Mouse (Mus musculus) kidney, adult 11 months (tissue): ENCODE results near the gene Adam19.

ENCODE experiments used
- DNase-seq: peaks from one replicate; pipeline ENCODE4 v3.0.0; 2022

The Adam19 gene

GRCm38 (mm10) chr11:46073850-46074688, 18.3 kb downstream of the Adam19 start:
- no peak for DNase-seq

GRCm38 (mm10) chr11:46075507-46075906, 19.7 kb downstream of the Adam19 start:
- DNase-seq, result no peak

DNA sequence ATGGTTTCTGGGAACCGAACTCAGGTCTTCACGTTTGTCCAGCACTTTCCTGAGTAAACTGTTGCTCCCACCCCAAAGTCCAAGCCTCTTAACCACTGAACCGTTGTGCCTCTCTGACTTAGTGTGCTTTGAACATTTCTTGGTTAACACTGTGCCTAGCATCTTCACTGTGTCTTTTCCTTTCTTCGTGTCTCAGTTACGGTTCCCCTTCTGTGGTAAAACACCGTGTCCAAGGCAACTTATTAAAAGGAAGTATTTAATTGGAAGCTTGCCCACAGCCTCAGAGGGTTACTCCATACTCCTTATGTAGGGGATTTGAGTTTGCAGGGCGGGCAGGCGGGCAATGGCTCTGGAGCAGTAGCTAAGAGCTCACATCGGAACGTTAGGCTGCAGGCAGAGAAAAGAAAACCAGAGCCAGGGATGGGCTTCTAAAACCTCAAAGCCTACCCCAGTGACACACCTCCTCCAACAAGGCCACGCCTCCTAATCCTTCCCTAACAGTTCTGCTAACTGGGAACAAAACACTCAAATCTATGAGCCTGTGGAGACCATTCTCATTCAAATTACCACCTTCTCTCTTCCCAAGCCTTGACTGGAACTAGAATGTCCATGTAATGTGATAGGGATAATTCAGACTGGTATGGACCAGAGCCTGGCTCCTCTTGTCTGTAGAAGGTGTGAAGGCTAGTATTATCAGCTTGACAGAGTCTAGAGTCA, 20.8 kb downstream of the Adam19 start:
- no peak for DNase-seq

GRCm38 (mm10) chr11:46077304-46077703, 21.5 kb downstream of the Adam19 start:
- DNase-seq, result no peak

- peak; percentile 34 for DNase-seq
These were observed 22.1 kb downstream of the Adam19 start for GRCm38 (mm10) chr11:46077732-46078375.

GRCm38 (mm10) chr11:46081075-46081474, 25.3 kb downstream of the Adam19 start:
- no peak for DNase-seq

DNA sequence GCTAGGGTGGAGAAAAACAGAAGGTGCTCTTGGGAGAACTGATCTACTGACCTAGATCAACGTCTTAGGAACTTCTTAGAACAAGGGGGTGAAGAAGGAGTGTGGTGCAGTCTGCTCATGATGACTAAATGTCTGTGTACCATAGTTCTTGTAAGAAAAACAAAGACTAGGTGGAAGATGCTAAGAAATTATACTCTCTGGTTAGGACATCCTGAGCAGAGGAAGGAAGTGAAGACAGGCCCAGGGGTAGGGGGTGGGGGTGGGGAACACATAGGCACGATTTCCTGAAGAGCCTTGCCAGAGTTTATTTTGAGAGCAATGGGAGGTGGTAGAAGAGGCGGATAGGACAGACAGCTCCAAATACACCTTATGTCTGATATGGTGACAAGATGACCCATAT, 27.6 kb downstream of the Adam19 start:
- DNase-seq, result no peak

- DNase-seq, result no peak
These were observed 28.1 kb downstream of the Adam19 start for GRCm38 (mm10) chr11:46083835-46084444.

- no peak for DNase-seq
These were observed 28.8 kb downstream of the Adam19 start for GRCm38 (mm10) chr11:46084568-46084967.

DNA sequence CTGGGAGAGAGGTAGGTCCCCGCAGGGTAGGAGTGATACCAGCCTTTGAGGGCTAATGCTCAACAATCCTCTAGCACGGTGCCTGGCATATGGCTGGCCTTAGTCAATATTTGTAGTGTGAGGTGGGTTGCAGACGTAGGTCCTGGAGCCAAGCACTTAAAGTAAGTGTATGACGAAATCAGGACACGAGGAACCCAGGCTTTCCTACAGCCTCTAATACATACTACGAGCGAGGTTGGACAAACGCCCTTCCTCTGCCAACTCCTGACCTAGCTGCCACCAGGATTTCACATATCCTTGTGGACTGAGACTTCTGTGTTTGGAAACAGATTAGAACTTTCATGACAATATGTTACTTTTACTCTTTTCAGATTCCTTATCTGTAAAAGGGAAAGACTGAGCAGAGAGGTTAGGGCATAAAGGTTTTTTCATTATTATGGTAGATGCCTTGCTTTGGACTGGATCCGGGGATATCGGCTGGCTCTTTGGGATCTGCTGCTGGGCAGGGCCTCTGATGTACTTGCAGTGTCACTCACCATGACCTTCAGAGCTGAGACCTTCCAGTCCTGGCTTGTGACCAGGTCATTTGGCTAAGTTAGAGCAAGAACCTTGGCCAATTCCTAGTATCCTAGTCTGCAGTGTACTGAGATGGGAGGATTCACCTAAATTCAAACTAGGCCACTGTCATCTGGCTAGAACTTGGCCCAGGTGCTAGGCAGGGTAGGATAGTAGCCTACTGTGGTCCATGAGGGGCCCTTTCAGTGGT, 29.8 kb downstream of the Adam19 start:
- no peak for DNase-seq

DNA sequence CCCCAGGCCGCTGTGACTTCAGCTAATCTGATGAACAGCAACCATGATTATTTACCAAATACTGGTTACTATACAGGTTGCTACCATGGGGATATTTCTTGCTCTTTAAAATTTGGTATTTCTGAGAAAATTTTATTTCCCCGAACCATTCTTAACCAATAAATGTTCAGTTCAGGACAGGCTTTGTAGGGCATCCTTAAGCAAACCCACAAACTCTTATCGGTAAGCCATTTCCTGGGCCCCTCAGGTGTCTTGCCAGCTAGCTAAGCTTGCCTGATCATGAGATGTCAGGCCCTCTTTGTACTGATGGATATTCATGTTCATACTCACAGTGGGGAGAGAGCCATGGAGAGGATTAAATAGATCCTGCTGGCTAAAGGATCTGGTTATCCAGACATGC, 30.7 kb downstream of the Adam19 start:
- DNase-seq, result no peak

GRCm38 (mm10) chr11:46089081-46089713, 33.4 kb downstream of the Adam19 start:
- no peak for DNase-seq

DNA sequence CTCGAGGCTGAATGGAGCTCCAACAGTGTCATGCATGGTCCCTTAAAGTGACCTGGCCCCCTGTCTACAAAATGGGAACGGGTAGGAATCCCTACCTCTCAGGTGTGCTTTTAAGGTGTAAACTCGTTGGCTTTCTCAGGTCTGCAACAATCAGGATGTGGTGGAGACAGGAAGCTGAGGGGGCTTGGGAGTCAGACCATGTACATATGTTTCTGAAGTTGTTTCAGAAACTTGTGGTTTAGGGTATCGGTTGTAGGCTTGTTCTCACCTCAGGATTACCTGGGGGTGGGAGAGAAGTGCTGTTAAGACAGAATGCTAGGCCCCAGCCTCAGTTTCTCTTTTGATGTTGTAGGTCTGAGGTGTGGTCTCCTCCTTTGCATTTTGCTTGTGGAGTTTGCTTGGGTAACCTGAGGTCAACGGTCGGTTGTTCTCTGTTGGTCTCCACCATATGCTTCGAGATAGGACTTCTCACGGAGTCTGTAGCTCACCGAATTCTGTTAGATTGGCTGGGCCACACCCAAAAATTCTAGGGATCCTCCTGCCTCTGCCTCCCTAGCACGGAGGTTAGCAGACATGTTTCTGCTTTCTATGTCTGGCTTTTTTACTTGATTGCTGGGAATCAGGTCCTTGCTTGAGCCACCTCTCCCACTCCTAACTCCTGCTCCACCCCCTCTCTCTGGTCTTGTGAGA, 34.4 kb downstream of the Adam19 start:
- no peak for DNase-seq

- DNase-seq, result no peak
These were observed 35.3 kb downstream of the Adam19 start for GRCm38 (mm10) chr11:46090951-46091667.

DNA sequence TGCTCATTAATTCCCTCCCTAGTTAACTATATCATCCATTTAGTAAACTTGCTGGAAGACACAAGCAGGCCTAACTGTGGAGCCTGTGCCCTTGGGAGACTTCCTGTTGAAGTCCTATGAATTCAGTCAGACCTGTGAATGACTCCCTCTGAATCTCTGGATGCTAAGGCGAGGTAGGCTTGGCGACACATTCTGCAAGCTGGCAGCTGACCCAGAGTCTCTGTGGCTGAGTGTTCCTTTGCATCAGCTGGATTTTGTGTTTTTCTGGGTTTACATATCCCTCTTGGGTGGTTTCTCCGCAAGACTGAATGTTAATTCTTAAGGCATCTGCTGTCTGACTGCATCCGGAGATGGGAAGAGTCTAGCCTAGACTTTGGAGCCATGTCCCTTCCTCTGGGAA, 36.3 kb downstream of the Adam19 start:
- no peak for DNase-seq

DNA sequence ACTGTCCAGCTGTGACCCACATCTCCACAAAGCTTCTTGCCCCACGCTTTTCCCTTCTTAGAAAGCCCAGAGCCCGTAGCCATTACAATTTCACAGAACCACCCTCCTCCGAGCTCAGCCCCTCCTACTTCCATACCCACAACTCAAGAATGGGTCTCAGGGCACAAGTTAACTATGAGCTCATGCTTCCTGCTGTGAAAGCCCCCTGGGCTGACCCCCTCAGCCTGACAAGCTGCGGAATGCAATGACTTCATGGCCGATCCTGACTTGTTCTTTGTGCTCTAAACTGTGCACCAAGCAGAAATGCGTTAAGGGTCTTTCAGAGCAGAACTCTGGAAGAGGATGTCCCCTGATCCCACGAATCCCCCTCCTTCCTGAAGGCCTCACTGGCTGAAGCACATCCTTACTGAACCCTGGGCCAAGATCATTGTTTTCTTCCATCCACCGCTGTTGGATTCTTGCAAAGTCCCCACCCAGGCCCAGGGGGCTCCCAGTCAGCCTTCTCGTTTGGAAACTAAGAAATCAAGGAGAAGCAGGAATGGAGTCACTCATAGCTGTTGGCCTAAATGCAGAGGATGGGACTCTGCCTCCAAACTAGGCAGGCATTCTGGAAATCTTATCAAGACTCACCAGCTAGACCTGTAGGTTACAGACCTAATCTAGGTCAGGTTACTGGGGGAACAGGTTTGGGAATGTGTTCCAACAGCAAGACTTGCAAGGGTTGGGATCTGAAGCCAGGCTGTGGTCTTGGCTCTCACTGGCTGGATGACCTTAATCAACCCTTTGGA, 39.9 kb downstream of the Adam19 start:
- no peak for DNase-seq

DNA sequence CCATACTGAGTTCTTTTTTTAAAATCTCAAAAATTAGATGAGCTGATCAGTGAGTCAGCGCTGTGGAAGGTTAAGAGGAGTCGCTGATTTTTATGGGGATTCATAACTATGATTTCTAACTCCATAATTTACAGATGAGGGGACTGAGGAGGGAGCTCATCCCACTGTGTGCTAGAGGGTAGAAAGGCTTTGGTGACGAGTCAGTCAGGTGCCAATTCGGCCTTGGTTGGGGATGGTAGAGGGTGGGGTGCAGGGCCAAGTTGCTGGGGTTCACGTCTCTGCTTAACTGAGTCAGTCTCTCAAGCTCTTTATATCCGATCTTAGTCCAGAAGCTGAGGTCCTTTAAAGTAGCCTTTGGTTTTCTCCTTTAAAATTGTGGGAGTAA, 40.5 kb downstream of the Adam19 start:
- no peak for DNase-seq

GRCm38 (mm10) chr11:46097062-46097461, 41.3 kb downstream of the Adam19 start:
- DNase-seq, result no peak

GRCm38 (mm10) chr11:46102107-46102506, 46.3 kb downstream of the Adam19 start:
- DNase-seq, result no peak

DNA sequence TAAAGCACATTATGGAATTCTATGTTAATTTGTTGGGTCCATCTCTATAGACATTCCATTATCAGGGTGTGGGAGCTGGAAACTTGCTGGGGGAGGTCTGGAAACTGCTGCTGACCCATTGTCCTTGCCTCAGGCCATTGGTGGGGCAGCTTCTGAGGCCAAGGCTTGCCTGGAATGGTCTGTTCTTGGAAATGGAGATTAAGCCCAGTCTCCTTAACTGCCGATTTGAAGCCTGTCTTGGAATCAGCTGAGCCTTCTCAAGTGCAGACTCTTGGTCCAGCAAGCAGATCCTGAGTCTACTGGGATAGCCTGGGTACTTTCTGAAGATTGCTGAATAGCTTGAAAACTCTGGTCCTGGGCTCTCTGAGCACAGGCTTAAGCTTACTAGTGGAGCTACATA, 51.3 kb downstream of the Adam19 start:
- DNase-seq, result no peak
